Mouse (Mus musculus): ENCODE data around the gene Denr.
A peak's percentile ranks its signal among the peaks of the same experiment; 100 is the strongest.

Denr gene

DNA sequence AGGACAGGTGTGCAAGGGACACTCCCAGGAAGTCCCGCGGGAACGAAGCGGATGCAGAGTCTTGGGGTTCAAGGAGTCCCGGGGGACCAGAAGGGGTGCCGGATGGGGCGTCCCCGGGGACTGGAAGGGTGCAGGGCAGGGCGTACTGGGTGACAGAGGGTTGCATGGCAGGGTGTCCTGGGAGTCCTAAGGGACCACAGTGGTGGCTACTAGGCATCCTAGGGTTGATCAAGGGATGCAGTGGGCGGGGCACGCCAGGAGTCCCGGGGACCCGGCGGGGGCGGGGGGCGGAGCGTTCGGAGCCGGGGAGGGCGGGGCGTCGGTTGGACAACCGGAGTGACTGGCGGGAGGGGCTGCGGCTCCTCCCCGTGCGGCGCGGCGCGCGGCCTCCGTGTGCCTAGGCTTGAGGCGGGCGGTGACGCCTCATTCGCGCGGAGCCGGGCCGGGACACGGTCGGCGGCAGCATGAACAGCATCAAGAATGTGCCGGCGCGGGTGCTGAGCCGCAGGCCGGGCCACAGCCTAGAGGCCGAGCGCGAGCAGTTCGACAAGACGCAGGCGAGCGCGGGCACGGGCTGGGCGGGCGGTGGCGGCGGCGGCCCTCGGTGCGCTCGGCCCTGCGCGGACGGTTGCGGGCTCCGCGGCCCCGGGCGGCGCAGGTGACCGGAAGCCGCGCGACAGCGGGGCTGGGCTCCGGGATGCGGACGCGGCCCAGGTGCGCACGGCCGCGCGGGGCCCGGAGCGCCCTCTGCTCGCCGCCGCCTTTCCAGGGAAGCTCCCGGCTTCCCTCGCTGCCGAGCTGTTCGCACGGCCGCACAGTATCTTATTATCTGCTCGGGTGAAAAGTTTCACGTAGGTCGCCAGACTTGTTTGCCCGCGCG is 66.6 kb downstream of the Denr start, which contains the start of gene Hip1r:
TSS of gene Hip1r (plus strand) at position 330 of the 880 bp plus-strand sequence.
- DNase-seq, result peak; percentile 92

- no peak for DNase-seq
Measured at GRCm38 (mm10) chr5:123974179-123974485, 67.2 kb downstream of the Denr start.

- no peak for DNase-seq
Measured at GRCm38 (mm10) chr5:123974616-123975111, 67.7 kb downstream of the Denr start.

DNA sequence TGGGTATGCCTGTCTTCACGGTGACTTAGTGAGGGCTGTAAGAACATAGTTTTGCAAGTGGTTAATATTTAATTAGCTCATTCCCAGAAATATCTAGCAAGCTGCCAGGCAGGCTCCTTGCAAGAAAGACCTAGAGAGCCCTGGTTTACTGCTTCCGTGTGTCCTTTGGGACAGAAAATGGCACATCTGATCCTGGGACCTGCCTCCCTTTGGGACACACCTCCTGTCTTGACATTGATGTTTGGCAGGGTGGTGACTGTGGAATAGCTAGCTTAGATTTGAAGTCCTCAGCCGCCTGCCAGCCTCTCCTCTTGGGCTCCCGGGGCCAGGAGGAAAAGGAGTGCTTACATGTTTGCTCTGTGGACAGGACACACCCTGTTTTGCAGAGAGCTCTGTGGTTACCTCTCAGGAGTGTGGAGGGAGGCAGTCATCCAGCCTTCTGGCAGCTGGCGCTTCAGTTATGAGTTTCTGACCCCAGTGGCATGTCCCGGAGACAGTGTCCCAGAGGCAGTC is 68.7 kb downstream of the Denr start:
- DNase-seq, result peak; percentile 66

- DNase-seq, result no peak
Measured at GRCm38 (mm10) chr5:123977231-123977630, 70.3 kb downstream of the Denr start.

- no peak for DNase-seq
Measured at GRCm38 (mm10) chr5:123978131-123978530, 71.2 kb downstream of the Denr start.
